Comparison of ENCODE assay signal across 9 mouse cellular contexts in genomic region chrX:136196873-136197272, GRCm38 (mm10). TPM values are rescaled to one million over a fixed set of nuclear protein-coding genes. Genes with fewer than 3 reads are reported as not detected.
DNase-seq lines count a peak whose midpoint lies in the region; ATAC-seq lines count a peak whose summit lies in the region.
"Had no signal": no experiment of that assay in that cellular context is flagged by ENCODE, and none has a peak within 500 bp of the region (broad histone marks: within the 10 kb centered on the region; RNA-seq: fewer than 3 reads in every experiment).

No protein-coding gene starts in this region.

- no peaks in the 10 kb centered on the region for H3K36me3 ChIP-seq in forebrain, embryonic 11.5 days (ENCODE audit: control insufficient read depth, insufficient read depth, low read length)
- H3K36me3 ChIP-seq in forebrain, embryonic 14.5 days (ENCODE audit: control insufficient read depth, insufficient read depth, low read length): no peaks in the 10 kb centered on the region
- H3K36me3 ChIP-seq in midbrain, embryonic 14.5 days (ENCODE audit: control insufficient read depth, insufficient read depth, low read length): no peaks in the 10 kb centered on the region
- H3K36me3 ChIP-seq in midbrain, embryonic 13.5 days: no peaks in the 10 kb centered on the region

- no peak overlapping the region for H3K9ac ChIP-seq in forebrain, embryonic 11.5 days (ENCODE audit: low read length)
- H3K9ac ChIP-seq in forebrain, embryonic 14.5 days (ENCODE audit: low read length): no peak overlapping the region
- H3K9ac ChIP-seq in midbrain, embryonic 14.5 days (replicated peaks; ENCODE audit: low read length): no peak overlapping the region
- H3K9ac ChIP-seq in midbrain, embryonic 13.5 days (replicated peaks): no peak overlapping the region

- H3K4me3 ChIP-seq in forebrain, embryonic 11.5 days (ENCODE audit: low read depth, low read length): no peak overlapping the region
- H3K4me3 ChIP-seq in forebrain, embryonic 14.5 days (ENCODE audit: low read depth, low read length): no peak overlapping the region
- H3K4me3 ChIP-seq in midbrain, embryonic 14.5 days (replicated peaks; ENCODE audit: low read depth, low read length): no peak overlapping the region
- H3K4me3 ChIP-seq in midbrain, embryonic 13.5 days (replicated peaks): no peak overlapping the region
- H3K4me3 ChIP-seq: myocyte had no signal

- H3K9me3 ChIP-seq in forebrain, embryonic 11.5 days (ENCODE audit: control insufficient read depth, low read length): no peaks in the 10 kb centered on the region; the same call in 1 of the 2 replicates
- H3K9me3 ChIP-seq in forebrain, embryonic 14.5 days (replicated peaks; ENCODE audit: control insufficient read depth, low read length): no peaks in the 10 kb centered on the region
- no peaks in the 10 kb centered on the region for H3K9me3 ChIP-seq in midbrain, embryonic 14.5 days (ENCODE audit: control insufficient read depth, low read length)
- H3K9me3 ChIP-seq in midbrain, embryonic 13.5 days: no peaks in the 10 kb centered on the region

- 0 out of 2 replicates have a peak, but pooled peaks cover 2% of the 10 kb centered on the region for H3K27me3 ChIP-seq in forebrain, embryonic 11.5 days (ENCODE audit: control insufficient read depth, insufficient read depth, low read length)
- H3K27me3 ChIP-seq in forebrain, embryonic 14.5 days (replicated peaks; ENCODE audit: control insufficient read depth, insufficient read depth, low read length): no peaks in the 10 kb centered on the region
- no peaks in the 10 kb centered on the region for H3K27me3 ChIP-seq in midbrain, embryonic 14.5 days (ENCODE audit: control insufficient read depth, insufficient read depth, low read length)
- peaks cover 1% of the 10 kb centered on the region; the same call in 1 of the 2 replicates for H3K27me3 ChIP-seq in midbrain, embryonic 13.5 days

- H3K27ac ChIP-seq in forebrain, embryonic 11.5 days (ENCODE audit: low read depth, low read length): no peak overlapping the region
- H3K27ac ChIP-seq in forebrain, embryonic 14.5 days (ENCODE audit: low read depth, low read length): no peak overlapping the region
- no peak overlapping the region for H3K27ac ChIP-seq in midbrain, embryonic 14.5 days (replicated peaks; ENCODE audit: low read depth, low read length)
- no peak overlapping the region for H3K27ac ChIP-seq in midbrain, embryonic 13.5 days

- H3K4me1 ChIP-seq in forebrain, embryonic 11.5 days (replicated peaks; ENCODE audit: control insufficient read depth, insufficient read depth, low read length): no peaks in the 10 kb centered on the region
- no peaks in the 10 kb centered on the region for H3K4me1 ChIP-seq in forebrain, embryonic 14.5 days (ENCODE audit: control insufficient read depth, insufficient read depth, low read length)
- H3K4me1 ChIP-seq in midbrain, embryonic 14.5 days (ENCODE audit: control insufficient read depth, insufficient read depth, low read length): no peaks in the 10 kb centered on the region
- no peaks in the 10 kb centered on the region for H3K4me1 ChIP-seq in midbrain, embryonic 13.5 days (replicated peaks)

- 64% methylated on average over 1 of the region's 1 CpGs for WGBS in forebrain, embryonic 11.5 days
- WGBS in forebrain, embryonic 14.5 days: 59% methylated on average over 1 of the region's 1 CpGs
- 48% methylated on average over 1 of the region's 1 CpGs for WGBS in midbrain, embryonic 14.5 days
- 48% methylated on average over 1 of the region's 1 CpGs for WGBS in midbrain, embryonic 13.5 days

- peak; percentile 56 for DNase-seq in forebrain, embryonic 11.5 days (ENCODE audit: low spot score)
- DNase-seq in forebrain, embryonic 14.5 days (ENCODE audit: low spot score): no peak
- peak; percentile 21 for DNase-seq in midbrain, embryonic 14.5 days
- peak; percentile 11 for DNase-seq in brain, adult 2 months (ENCODE audit: low read depth, low spot score)
- peak; percentile 54 to 65 for DNase-seq in kidney, postnatal 4 days
- peak; percentile 19 to 79 for DNase-seq in spleen, postnatal 4 days (ENCODE audit: low spot score in 2 of 2)
- no peak for DNase-seq in layer of hippocampus, adult 18-20 months (ENCODE audit: low spot score in 2 of 2)

- H3K4me2 ChIP-seq in forebrain, embryonic 11.5 days (ENCODE audit: low read depth, low read length, severe bottlenecking): no peak overlapping the region
- no peak overlapping the region for H3K4me2 ChIP-seq in forebrain, embryonic 14.5 days (ENCODE audit: low read length)
- no peak overlapping the region for H3K4me2 ChIP-seq in midbrain, embryonic 14.5 days (ENCODE audit: low read length)
- H3K4me2 ChIP-seq in midbrain, embryonic 13.5 days (replicated peaks): no peak overlapping the region

- no peak for ATAC-seq in forebrain, embryonic 11.5 days (replicated peaks; ENCODE audit: low FRiP score)
- no peak for ATAC-seq in forebrain, embryonic 14.5 days
- no peak for ATAC-seq in midbrain, embryonic 14.5 days (ENCODE audit: low FRiP score, low TSS enrichment)
- no peak for ATAC-seq in midbrain, embryonic 13.5 days

RNA-seq across cellular contexts. Expression of gene Tceal5, which starts 6.8 kb away (rescaled TPM):
- 1.2 and 1.6 TPM in 2 replicates for polyA plus RNA-seq in forebrain, embryonic 11.5 days (2014; fragmentation: Nextera tagmentation; extraction: Ambion mirVana)
- 7.2 and 8.1 TPM in 2 replicates for polyA plus RNA-seq in forebrain, embryonic 14.5 days (2014; fragmentation: Nextera tagmentation; extraction: Ambion mirVana)
- 8.0 and 17.2 TPM in 2 replicates for polyA plus RNA-seq in midbrain, embryonic 14.5 days (2014; fragmentation: Nextera tagmentation; extraction: Ambion mirVana)
- polyA plus RNA-seq in midbrain, embryonic 13.5 days (2015; fragmentation: Nextera tagmentation; extraction: Ambion mirVana): 17.5 and 20.1 TPM in 2 replicates
- 100 to 1,000 TPM; 110 to 153 TPM for total RNA-seq in layer of hippocampus, adult 18-20 months (2021)

RNA-seq across cellular contexts. Expression of gene Tceal7, which starts 17.7 kb away (rescaled TPM):
- polyA plus RNA-seq in forebrain, embryonic 11.5 days (2014; fragmentation: Nextera tagmentation; extraction: Ambion mirVana): 1.1 and 1.2 TPM in 2 replicates
- polyA plus RNA-seq in forebrain, embryonic 14.5 days (2014; fragmentation: Nextera tagmentation; extraction: Ambion mirVana): 1.9 and 2.2 TPM in 2 replicates
- 1.8 and 1.9 TPM in 2 replicates for polyA plus RNA-seq in midbrain, embryonic 14.5 days (2014; fragmentation: Nextera tagmentation; extraction: Ambion mirVana)
- polyA plus RNA-seq in midbrain, embryonic 13.5 days (2015; fragmentation: Nextera tagmentation; extraction: Ambion mirVana): 1.5 and 1.7 TPM in 2 replicates
- total RNA-seq in layer of hippocampus, adult 18-20 months (2021): 1 to 10 TPM; 1.2 to 2.6 TPM

RNA-seq across cellular contexts. Expression of gene Bex1, which starts 18.4 kb away (rescaled TPM):
- 135 and 136 TPM in 2 replicates for polyA plus RNA-seq in forebrain, embryonic 11.5 days (2014; fragmentation: Nextera tagmentation; extraction: Ambion mirVana)
- 172 and 180 TPM in 2 replicates for polyA plus RNA-seq in forebrain, embryonic 14.5 days (2014; fragmentation: Nextera tagmentation; extraction: Ambion mirVana)
- polyA plus RNA-seq in midbrain, embryonic 14.5 days (2014; fragmentation: Nextera tagmentation; extraction: Ambion mirVana): 195 and 260 TPM in 2 replicates
- polyA plus RNA-seq in midbrain, embryonic 13.5 days (2015; fragmentation: Nextera tagmentation; extraction: Ambion mirVana): 179 and 186 TPM in 2 replicates
- total RNA-seq in layer of hippocampus, adult 18-20 months (2021): 10 to 100 TPM; 75.1 to 79.1 TPM

RNA-seq across cellular contexts. Expression of gene Tceal8, which starts 24.7 kb away (rescaled TPM):
- 149 and 163 TPM in 2 replicates for polyA plus RNA-seq in forebrain, embryonic 11.5 days (2014; fragmentation: Nextera tagmentation; extraction: Ambion mirVana)
- 136 and 143 TPM in 2 replicates for polyA plus RNA-seq in forebrain, embryonic 14.5 days (2014; fragmentation: Nextera tagmentation; extraction: Ambion mirVana)
- polyA plus RNA-seq in midbrain, embryonic 14.5 days (2014; fragmentation: Nextera tagmentation; extraction: Ambion mirVana): 133 and 136 TPM in 2 replicates
- polyA plus RNA-seq in midbrain, embryonic 13.5 days (2015; fragmentation: Nextera tagmentation; extraction: Ambion mirVana): 134 and 143 TPM in 2 replicates
- total RNA-seq in layer of hippocampus, adult 18-20 months (2021): 10 to 100 TPM; 34.1 to 38.4 TPM

RNA-seq across cellular contexts. Expression of gene Tceal9, which starts 48.0 kb away (rescaled TPM):
- 376 and 408 TPM in 2 replicates for polyA plus RNA-seq in forebrain, embryonic 11.5 days (2014; fragmentation: Nextera tagmentation; extraction: Ambion mirVana)
- polyA plus RNA-seq in forebrain, embryonic 14.5 days (2014; fragmentation: Nextera tagmentation; extraction: Ambion mirVana): 368 and 379 TPM in 2 replicates
- 319 and 320 TPM in 2 replicates for polyA plus RNA-seq in midbrain, embryonic 14.5 days (2014; fragmentation: Nextera tagmentation; extraction: Ambion mirVana)
- polyA plus RNA-seq in midbrain, embryonic 13.5 days (2015; fragmentation: Nextera tagmentation; extraction: Ambion mirVana): 354 and 388 TPM in 2 replicates
- total RNA-seq in layer of hippocampus, adult 18-20 months (2021): 100 to 1,000 TPM in 1 of 2 experiments, 10 to 100 TPM in 1; 92.0 to 106 TPM

Comparison
In these comparisons a context has a peak if more than half of its experiments do, and no peak if none do; other contexts are left out.
1. DNase-seq: peak in forebrain, embryonic 11.5 days (single experiment), midbrain, embryonic 14.5 days (single experiment), brain, adult 2 months (single experiment), kidney, postnatal 4 days (2 of 2) and spleen, postnatal 4 days (2 of 2); none in forebrain, embryonic 14.5 days (single experiment) and layer of hippocampus, adult 18-20 months (0 of 2).